Mouse (Mus musculus) liver, embryonic 14.5 days (tissue): ENCODE measurements around the gene Psors1c2.

Experiments
- CTCF ChIP-seq: IDR thresholded peaks from 2 replicates; pipeline ENCODE4 v1.5.1; 2016; ENCODE audit warnings: antibody characterized with exemption, low read depth, control low read depth
- EP300 ChIP-seq: IDR thresholded peaks from 2 replicates; pipeline ENCODE4 v1.6.1; 2016; ENCODE audit warnings: antibody characterized with exemption, low read depth

DNA sequence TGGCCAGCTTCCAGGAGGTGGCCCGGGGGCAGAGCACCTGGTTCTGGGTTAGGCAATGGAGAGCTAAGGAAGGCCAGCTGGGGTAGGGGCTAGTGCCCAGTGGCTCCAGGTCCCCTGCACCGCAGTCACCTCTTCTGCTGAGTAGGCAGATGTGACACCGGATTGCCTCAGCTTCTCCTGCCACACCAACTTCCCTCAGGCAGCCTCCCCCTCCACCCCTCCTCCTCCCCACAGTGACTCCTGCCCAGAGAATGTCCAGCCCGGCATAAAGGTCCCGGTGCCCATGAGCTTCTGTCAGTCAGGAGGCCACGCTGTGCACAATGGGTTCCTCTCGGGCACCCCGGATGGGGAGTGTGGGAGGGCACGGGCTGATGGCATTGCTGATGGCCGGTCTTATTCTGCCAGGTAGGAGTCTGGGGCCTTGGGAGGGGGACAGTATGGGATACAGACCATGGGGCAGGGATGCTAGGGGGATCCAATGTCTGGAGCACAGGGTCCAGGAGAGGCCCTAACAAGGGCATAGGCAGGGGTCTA, 18.9 kb downstream of the Psors1c2 start, which contains the start of gene Cdsn:
- TF ChIP-seq CTCF (no peak), EP300 (no peak)
